Mouse (Mus musculus): ENCODE measurements around the gene Ogfod2.

DNA sequence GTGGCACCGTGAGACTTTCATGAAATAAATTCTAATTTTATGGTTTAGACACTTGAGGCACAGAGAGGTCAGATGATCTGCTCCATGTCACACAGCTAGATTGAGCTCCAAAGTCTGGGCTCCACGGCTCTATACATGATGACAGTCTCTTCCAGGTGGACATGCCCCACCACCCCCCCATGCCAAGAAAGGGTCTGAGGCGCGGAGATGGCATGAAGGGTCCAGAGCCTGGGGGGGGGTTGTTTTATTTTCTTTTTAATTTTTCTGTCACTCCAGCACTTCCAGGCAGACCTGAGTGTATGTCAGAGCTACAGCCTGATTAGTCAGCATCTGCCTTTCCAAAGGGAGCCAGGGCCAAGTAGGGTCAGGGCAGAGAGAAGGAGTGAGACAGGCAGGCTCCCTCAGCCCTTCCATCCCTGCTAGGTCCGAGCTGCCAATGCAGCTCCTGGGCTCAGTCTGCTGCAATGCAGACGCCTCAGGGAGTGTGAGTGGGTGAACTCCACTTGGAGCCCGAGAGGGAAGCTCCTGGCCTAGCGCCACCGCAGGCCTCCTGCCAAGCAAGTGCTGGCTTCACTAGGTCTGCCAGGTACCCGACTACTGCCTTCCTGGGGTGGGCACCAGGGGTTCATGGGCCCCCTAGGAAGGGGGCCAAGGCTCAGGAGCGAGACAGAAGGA lies 18.8 kb upstream of the Ogfod2 start:
- TF ChIP-seq EP300 (optimal IDR thresholded peaks at IDR 0.05) = no peak
- TF ChIP-seq CTCF (IDR thresholded peaks at IDR 0.05; ENCODE audit: low read depth) = no peak

All from stomach, postnatal 0 days (tissue).